Mouse (Mus musculus) kidney, postnatal 25 days (tissue): Measurements from ENCODE around the gene Zfp462.

Experiments used
- DNase-seq, 2 experiments: peaks; one replicate each; pipeline ENCODE4 v3.0.0; 2021; ENCODE audit warnings: mixed read lengths in 2 of 2

Zfp462 gene

GRCm38 (mm10) chr4:55121952-55122351 is 177.1 kb downstream of the Zfp462 start:
- no peak for DNase-seq

- no peak for DNase-seq
Measured at GRCm38 (mm10) chr4:55124126-55124525, 179.3 kb downstream of the Zfp462 start.

GRCm38 (mm10) chr4:55125048-55125737 is 180.3 kb downstream of the Zfp462 start:
- no peak for DNase-seq

GRCm38 (mm10) chr4:55125738-55126054 is 180.8 kb downstream of the Zfp462 start:
- no peak for DNase-seq

GRCm38 (mm10) chr4:55127228-55127901 is 182.5 kb downstream of the Zfp462 start:
- no peak for DNase-seq

- DNase-seq, result no peak
Measured at GRCm38 (mm10) chr4:55128088-55128835, 183.4 kb downstream of the Zfp462 start.
